Mouse (Mus musculus): ENCODE results near the gene Socs2. TPM values are rescaled to one million over a fixed set of nuclear protein-coding genes. Genes with fewer than 3 reads are reported as not detected.

Gene Socs2
- polyA plus RNA-seq, 1 experiment from 2014 or later, result 138 TPM

DNA sequence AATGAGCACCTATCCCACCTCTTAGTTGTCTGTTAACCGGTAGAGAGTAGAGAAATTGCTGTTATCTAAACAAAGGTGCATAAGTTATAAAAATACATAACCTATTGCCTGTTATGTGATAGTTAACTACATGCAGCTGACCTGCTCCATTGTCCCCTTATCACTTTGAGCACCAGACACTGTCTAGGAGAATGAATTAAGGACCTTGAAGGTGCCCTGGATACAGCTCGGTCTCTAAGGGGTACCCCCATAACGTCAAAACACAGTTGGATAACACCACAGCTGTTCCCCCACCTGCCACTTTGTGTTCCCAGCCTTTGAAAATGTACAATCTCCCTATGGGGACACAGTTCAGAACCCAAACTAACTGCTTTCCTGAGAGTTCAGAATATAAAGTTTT lies 68.5 kb downstream of the Socs2 start:
- Histone ChIP-seq H3K9ac (no peak overlapping the region), H3K4me3 (replicated peaks; ENCODE audit: low read length) (no peak overlapping the region), H3K27me3 (ENCODE audit: control insufficient read depth, insufficient read depth, low read length) (no peaks in the 10 kb centered on the region), H3K4me2 (replicated peaks) (no peak overlapping the region), H3K36me3 (replicated peaks; ENCODE audit: control insufficient read depth, insufficient read depth) (no peaks in the 10 kb centered on the region), H3K27ac (no peak overlapping the region), H3K9me3 (ENCODE audit: control insufficient read depth, low read length) (peaks cover 3% of the 10 kb centered on the region; the same call in 1 of the 2 replicates), H3K4me1 (replicated peaks; ENCODE audit: control insufficient read depth, insufficient read depth, low read length) (no peaks in the 10 kb centered on the region)
- WGBS, result 83% methylated on average over 3 of the region's 3 CpGs
- no peak for ATAC-seq (ENCODE audit: low FRiP score)
- DNase-seq (ENCODE audit: low spot score), result no peak

DNA sequence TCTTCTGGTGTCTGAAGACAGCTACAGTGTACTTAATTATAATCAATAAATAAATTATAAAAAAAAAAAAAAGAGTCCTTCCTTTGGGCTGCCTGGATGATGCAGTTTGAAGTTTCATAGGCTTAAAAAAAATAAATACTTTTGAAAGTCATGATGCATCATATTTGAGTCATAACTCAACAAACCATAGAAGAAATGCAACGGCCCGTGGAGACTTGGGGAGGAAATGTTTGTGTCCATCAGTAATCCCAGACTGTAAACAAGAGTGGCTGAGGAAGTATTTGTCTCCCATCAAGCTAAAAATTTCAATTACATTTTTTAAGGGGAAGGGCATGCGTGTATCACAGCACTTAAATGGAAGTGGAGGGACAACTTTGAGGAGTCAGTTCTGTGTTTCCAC lies 69.2 kb downstream of the Socs2 start:
- no peak overlapping the region for H3K4me3 ChIP-seq (replicated peaks; ENCODE audit: low read length)
- no peaks in the 10 kb centered on the region for H3K27me3 ChIP-seq (ENCODE audit: control insufficient read depth, insufficient read depth, low read length)
- WGBS, result 94% methylated on average over 3 of the region's 3 CpGs
- H3K4me1 ChIP-seq (replicated peaks; ENCODE audit: control insufficient read depth, insufficient read depth, low read length), result no peaks in the 10 kb centered on the region
- H3K27ac ChIP-seq, result no peak overlapping the region
- H3K9ac ChIP-seq, result no peak overlapping the region
- peaks cover 3% of the 10 kb centered on the region; the same call in 1 of the 2 replicates for H3K9me3 ChIP-seq (ENCODE audit: control insufficient read depth, low read length)
- ATAC-seq (ENCODE audit: low FRiP score) (no peak), DNase-seq (ENCODE audit: low spot score) (no peak)
- no peak overlapping the region for H3K4me2 ChIP-seq (replicated peaks)
- no peaks in the 10 kb centered on the region for H3K36me3 ChIP-seq (replicated peaks; ENCODE audit: control insufficient read depth, insufficient read depth)

DNA sequence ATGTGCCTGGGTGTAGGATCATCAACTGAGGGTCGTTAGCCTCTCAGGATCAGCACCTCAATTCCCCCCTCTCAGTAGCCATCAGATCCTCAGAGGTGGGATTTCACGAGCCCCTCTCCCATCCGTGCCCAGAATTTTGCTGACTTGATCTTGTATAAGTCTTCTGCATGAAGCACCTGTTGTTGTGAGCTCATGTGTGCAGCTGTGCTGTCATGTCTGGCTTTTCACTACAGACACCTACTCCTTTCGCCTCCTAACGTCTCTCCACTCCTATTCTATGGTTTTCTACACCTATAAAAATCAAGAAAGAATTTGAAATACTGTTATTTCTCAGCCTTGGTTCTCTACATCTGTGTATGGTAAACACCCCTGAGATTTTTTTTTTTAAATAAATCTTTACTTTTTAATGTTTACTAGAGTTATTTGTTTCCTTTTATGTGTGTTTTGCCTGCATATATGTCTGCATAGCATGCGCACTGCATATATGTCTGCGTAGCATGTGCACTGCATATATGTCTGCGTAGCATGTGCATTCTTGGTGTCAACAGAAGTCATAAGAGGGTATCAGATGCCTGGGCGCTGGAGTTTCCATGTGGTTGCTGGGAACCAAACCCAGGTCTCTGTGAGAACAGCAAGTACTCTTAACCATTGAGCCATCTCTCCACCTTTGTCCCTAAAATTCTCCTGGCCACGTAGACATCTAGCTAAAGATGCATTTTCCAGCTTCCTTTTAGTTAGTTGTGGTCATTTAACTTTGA lies 74.0 kb downstream of the Socs2 start:
- H3K4me1 ChIP-seq (replicated peaks; ENCODE audit: control insufficient read depth, insufficient read depth, low read length), result no peaks in the 10 kb centered on the region

DNA sequence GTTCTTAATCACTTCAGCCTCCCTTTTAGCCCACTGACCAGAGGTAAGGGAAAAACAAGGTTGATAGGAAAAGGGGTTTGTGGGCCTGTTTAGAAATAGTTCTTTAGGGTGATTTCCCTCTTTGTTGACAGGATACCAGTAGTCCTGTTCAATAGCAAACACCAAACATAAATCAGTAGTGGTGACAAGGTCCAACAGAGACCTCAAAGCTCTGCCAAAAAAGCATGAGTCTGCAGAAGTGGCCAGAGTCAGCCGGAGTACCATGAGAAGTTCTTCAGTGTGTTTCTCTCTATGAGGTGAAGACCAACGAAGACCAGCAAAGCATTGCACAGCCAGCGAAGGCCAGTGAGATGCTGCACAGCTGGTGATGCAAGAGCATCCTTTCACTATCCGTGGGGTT lies 76.3 kb downstream of the Socs2 start:
- no peaks in the 10 kb centered on the region for H3K9me3 ChIP-seq (ENCODE audit: control insufficient read depth, low read length)
- H3K4me1 ChIP-seq (replicated peaks; ENCODE audit: control insufficient read depth, insufficient read depth, low read length), result 0 out of 2 replicates have a peak, but pooled peaks cover 3% of the 10 kb centered on the region
- no peak overlapping the region for H3K9ac ChIP-seq
- ATAC-seq (ENCODE audit: low FRiP score), result no peak
- WGBS, result 89% methylated on average over 4 of the region's 4 CpGs
- no peaks in the 10 kb centered on the region for H3K36me3 ChIP-seq (replicated peaks; ENCODE audit: control insufficient read depth, insufficient read depth)
- H3K4me2 ChIP-seq (replicated peaks), result no peak overlapping the region
- H3K27ac ChIP-seq, result no peak overlapping the region
- H3K4me3 ChIP-seq (replicated peaks; ENCODE audit: low read length), result no peak overlapping the region
- DNase-seq (ENCODE audit: low spot score), result no peak
- H3K27me3 ChIP-seq (ENCODE audit: control insufficient read depth, insufficient read depth, low read length), result no peaks in the 10 kb centered on the region

More for the DNA sequence above, 74.0 kb downstream of the Socs2 start:
- H3K4me2 ChIP-seq (replicated peaks), result no peak overlapping the region
- no peak overlapping the region for H3K4me3 ChIP-seq (replicated peaks; ENCODE audit: low read length)
- no peaks in the 10 kb centered on the region for H3K27me3 ChIP-seq (ENCODE audit: control insufficient read depth, insufficient read depth, low read length)
- no peak overlapping the region for H3K9ac ChIP-seq
- DNase-seq (ENCODE audit: low spot score), result no peak
- no peak for ATAC-seq (ENCODE audit: low FRiP score)
- no peaks in the 10 kb centered on the region for H3K36me3 ChIP-seq (replicated peaks; ENCODE audit: control insufficient read depth, insufficient read depth)
- H3K27ac ChIP-seq, result no peak overlapping the region
- no peaks in the 10 kb centered on the region for H3K9me3 ChIP-seq (ENCODE audit: control insufficient read depth, low read length)
- WGBS, result 90% methylated on average over 10 of the region's 10 CpGs

DNA sequence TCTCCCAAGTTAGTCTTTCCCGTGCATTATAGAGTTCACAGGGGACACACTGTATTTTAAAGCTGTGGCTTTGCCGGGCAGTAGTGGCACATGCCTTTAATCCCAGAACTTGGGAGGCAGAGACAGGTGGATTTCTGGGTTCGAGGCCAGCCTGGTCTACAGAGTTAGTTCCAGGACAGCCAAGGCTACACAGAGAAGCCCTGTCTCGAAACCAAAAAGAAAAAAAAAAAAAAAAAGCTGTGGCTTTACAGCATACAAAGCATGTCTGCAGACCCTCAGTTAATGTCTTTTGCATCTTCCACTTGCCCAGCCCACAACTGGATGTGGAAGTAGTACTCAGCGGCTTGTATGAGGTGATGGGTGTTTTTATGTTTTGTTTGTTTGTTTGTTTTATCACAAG lies 79.4 kb downstream of the Socs2 start:
- 0 out of 2 replicates have a peak, but pooled peaks cover 3% of the 10 kb centered on the region for H3K4me1 ChIP-seq (replicated peaks; ENCODE audit: control insufficient read depth, insufficient read depth, low read length)
- H3K9me3 ChIP-seq (ENCODE audit: control insufficient read depth, low read length), result no peaks in the 10 kb centered on the region
- no peaks in the 10 kb centered on the region; the same call in 1 of the 2 replicates for H3K27me3 ChIP-seq (ENCODE audit: control insufficient read depth, insufficient read depth, low read length)
- WGBS, result 72% methylated on average over 5 of the region's 5 CpGs
- H3K9ac ChIP-seq, result no peak overlapping the region
- DNase-seq (ENCODE audit: low spot score) (no peak), ATAC-seq (ENCODE audit: low FRiP score) (no peak)
- no peak overlapping the region for H3K4me3 ChIP-seq (replicated peaks; ENCODE audit: low read length)
- no peak overlapping the region for H3K27ac ChIP-seq
- no peak overlapping the region for H3K4me2 ChIP-seq (replicated peaks)
- H3K36me3 ChIP-seq (replicated peaks; ENCODE audit: control insufficient read depth, insufficient read depth), result no peaks in the 10 kb centered on the region

DNA sequence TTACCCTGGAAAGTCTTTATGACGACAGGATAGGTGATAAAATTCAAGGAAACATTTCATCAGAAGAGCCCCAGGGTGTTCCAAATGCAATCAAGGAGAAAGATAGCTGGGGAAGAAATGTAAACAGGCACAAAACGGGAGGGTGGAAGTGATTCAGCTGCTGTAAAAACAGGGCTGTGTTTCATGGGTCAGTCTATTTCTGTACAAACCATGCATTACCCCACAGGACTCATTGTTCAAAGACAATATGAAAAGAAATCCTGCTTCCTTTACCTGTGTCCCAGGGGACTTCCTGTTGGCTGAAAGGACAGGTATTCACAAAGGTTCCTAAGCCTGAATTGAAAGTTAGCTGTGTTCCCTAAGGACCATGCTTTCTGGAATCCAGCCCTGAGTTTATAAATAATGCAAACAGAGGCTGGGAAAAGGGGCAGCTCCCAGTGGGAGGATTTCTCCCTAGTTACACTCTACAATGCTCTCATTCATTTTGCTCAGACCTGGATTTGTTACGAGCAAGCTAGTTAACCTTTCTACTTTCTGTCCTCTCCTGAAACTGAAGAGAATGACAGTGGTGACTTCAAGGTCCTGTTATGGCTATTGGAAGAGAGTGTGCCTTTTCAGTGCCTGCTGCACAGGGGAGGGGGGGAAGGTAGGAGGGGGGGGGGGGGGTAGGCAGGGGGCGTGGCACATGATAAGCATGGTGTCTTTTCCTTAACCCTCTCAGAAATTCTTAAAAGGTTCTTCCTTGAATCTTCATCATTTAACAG lies 80.0 kb downstream of the Socs2 start:
- 0 out of 2 replicates have a peak, but pooled peaks cover 3% of the 10 kb centered on the region for H3K4me1 ChIP-seq (replicated peaks; ENCODE audit: control insufficient read depth, insufficient read depth, low read length)
- no peak overlapping the region for H3K4me2 ChIP-seq (replicated peaks)
- WGBS, result 25% methylated on average over 4 of the region's 4 CpGs
- no peak overlapping the region for H3K9ac ChIP-seq
- H3K27me3 ChIP-seq (ENCODE audit: control insufficient read depth, insufficient read depth, low read length), result no peaks in the 10 kb centered on the region; the same call in 1 of the 2 replicates
- H3K4me3 ChIP-seq (replicated peaks; ENCODE audit: low read length), result no peak overlapping the region
- DNase-seq (ENCODE audit: low spot score) (peak; percentile 32), ATAC-seq (ENCODE audit: low FRiP score) (no peak)
- no peaks in the 10 kb centered on the region for H3K9me3 ChIP-seq (ENCODE audit: control insufficient read depth, low read length)
- H3K27ac ChIP-seq, result no peak overlapping the region
- H3K36me3 ChIP-seq (replicated peaks; ENCODE audit: control insufficient read depth, insufficient read depth), result no peaks in the 10 kb centered on the region

Other genes starting within 250 kb of the Socs2 start
- gene Cradd, start 93.0 kb downstream of the Socs2 start, polyA plus RNA-seq (2014; fragmentation: Nextera tagmentation; extraction: Ambion mirVana), result 9.9 and 11.6 TPM in 2 replicates
- 261 and 297 TPM in 2 replicates for gene Mrpl42, start 84.8 kb upstream of the Socs2 start, polyA plus RNA-seq (2014; fragmentation: Nextera tagmentation; extraction: Ambion mirVana)
- 371 and 400 TPM in 2 replicates for gene Ube2n, start 98.0 kb upstream of the Socs2 start, polyA plus RNA-seq (2014; fragmentation: Nextera tagmentation; extraction: Ambion mirVana)
- gene Nudt4, start 147.0 kb upstream of the Socs2 start, polyA plus RNA-seq (2014; fragmentation: Nextera tagmentation; extraction: Ambion mirVana), result 98.9 and 102 TPM in 2 replicates